ENCODE assay signal across 21 mouse cellular contexts in the genomic region with DNA sequence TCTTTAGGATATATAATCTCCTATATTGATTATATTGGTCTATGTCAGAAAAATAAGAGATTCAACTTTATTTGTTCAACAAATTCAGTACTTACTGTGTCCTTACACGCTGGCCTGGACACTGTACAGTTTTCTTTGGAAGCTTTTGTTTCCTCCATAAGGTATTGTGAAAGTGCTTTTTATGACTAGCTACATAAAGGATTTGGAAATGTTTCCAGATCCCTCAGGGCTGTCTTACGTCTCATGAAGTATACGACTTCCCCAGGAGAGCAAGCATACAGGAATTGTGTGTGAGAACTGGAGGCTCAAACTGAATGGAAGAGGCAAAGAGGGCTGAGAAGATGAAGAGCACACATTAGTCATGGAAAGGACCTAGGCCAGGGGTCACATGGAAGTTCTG. TPM values are rescaled to one million over a fixed set of nuclear protein-coding genes. Genes with fewer than 3 reads are reported as not detected.
DNase-seq lines count a peak whose midpoint lies in the region; ATAC-seq and TF ChIP-seq lines count a peak whose summit lies in the region.
"Had no signal": no experiment of that assay in that cellular context is flagged by ENCODE, and none has a peak within 500 bp of the region (broad histone marks: within the 10 kb centered on the region; RNA-seq: fewer than 3 reads in every experiment).

No protein-coding gene starts in this region.

- TF ChIP-seq CTCF in embryonic fibroblast, embryonic 13.5 days (IDR thresholded peaks at IDR 0.05; ENCODE audit: borderline replicate concordance, insufficient read depth, low read length) = no peak

- H3K4me3 ChIP-seq in embryonic fibroblast, embryonic 13.5 days (ENCODE audit: insufficient read depth, low read length) = no peak overlapping the region

- no peak for TF ChIP-seq POLR2A in embryonic fibroblast, embryonic 13.5 days (IDR thresholded peaks at IDR 0.05; ENCODE audit: low read depth, low read length)

- peaks cover 5% of the 10 kb centered on the region for H3K4me1 ChIP-seq in embryonic fibroblast, embryonic 13.5 days (ENCODE audit: control insufficient read depth, insufficient read depth, low read length)

- ATAC-seq in frontal cortex, adult (ENCODE audit: low TSS enrichment) = no peak
- ATAC-seq: activated CD4-positive, CD25-positive, alpha-beta regulatory T cell, adult 4 months; CD4-positive, CD25-positive, alpha-beta regulatory T cell, adult 4 months; Patski had no signal

- H3K27ac ChIP-seq in embryonic fibroblast, embryonic 13.5 days (ENCODE audit: insufficient read depth, low read length) = peak overlapping the region; percentile 12

- DNase-seq in NIH3T3 (ENCODE audit: low read depth) = peak; percentile 62
- peak; percentile 97 for DNase-seq in fat pad, adult 2 months (ENCODE audit: extremely low read depth, low read depth, low spot score)
- DNase-seq in gonadal fat pad, adult 2 months (ENCODE audit: low read depth) = peak; percentile 93
- DNase-seq in embryo, embryonic 11 days = no peak
- DNase-seq in embryo, embryonic 9.5 days (ENCODE audit: extremely low spot score) = no peak
- no peak for DNase-seq in spleen, postnatal 10 days (ENCODE audit: low spot score in 2 of 2)
- DNase-seq: adrenal gland, adult 2 months; adrenal gland, adult 8-10 months; adrenal gland, postnatal 10 days; adrenal gland, postnatal 14 days; adrenal gland, postnatal 25 days; adrenal gland, postnatal 36 days; B cell, adult 2 months; cerebellum, adult 11 months; cerebellum, adult 11-12 months; cerebellum, adult 18-20 months had no signal

RNA-seq across cellular contexts. Expression of a gene that starts 45.1 kb away (rescaled TPM):
- 22.9 and 28.8 TPM in 2 replicates for polyA plus RNA-seq in embryonic fibroblast, embryonic 13.5 days (2011; ENCODE audit: insufficient read length, low read depth, missing spikeins)
- polyA plus RNA-seq in gonadal fat pad, adult 2 months (2012; rRNA removed) = 8.4 and 9.4 TPM in 2 replicates

Comparison
In these comparisons a context has a peak if more than half of its experiments do, and no peak if none do; other contexts are left out.
1. DNase-seq: peak in NIH3T3 (single experiment), fat pad, adult 2 months (single experiment) and gonadal fat pad, adult 2 months (single experiment); none in embryo, embryonic 11 days (single experiment), embryo, embryonic 9.5 days (single experiment) and spleen, postnatal 10 days (0 of 2).